Mouse (Mus musculus): ENCODE measurements around the gene Bloc1s1.

GRCm38 (mm10) chr10:128913219-128913618, 10.6 kb downstream of the Bloc1s1 start:
- TF ChIP-seq ZC3H11A (IDR thresholded peaks at IDR 0.05; ENCODE audit: borderline replicate concordance, low read depth, low read length) (no peak; the same call in 1 of the 2 replicates), HCFC1 (IDR thresholded peaks at IDR 0.05; ENCODE audit: borderline replicate concordance, insufficient read depth, low read length) (no peak), MAFK (IDR thresholded peaks at IDR 0.05; ENCODE audit: insufficient read depth, low read depth, low read length) (no peak), ZNF384 (IDR thresholded peaks at IDR 0.05; ENCODE audit: low read depth, low read length) (no peak), CHD2 (IDR thresholded peaks at IDR 0.05; ENCODE audit: low read depth, low read length) (no peak)

Measured in ES-E14 (cell line).